8 mouse cellular contexts compared by ENCODE assay signal in genomic region chr15:27923280-27923986, GRCm38 (mm10).
DNase-seq lines count a peak whose midpoint lies in the region; ATAC-seq lines count a peak whose summit lies in the region.

No protein-coding gene starts in this region.

- no peak overlapping the region for H3K27ac ChIP-seq in embryonic facial prominence, embryonic 11.5 days (replicated peaks; ENCODE audit: low read depth, low read length)
- no peak overlapping the region for H3K27ac ChIP-seq in limb, embryonic 13.5 days
- H3K27ac ChIP-seq in midbrain, embryonic 14.5 days (replicated peaks; ENCODE audit: low read depth, low read length) = peak overlapping the region; percentile 76

- H3K9me3 ChIP-seq in embryonic facial prominence, embryonic 11.5 days (replicated peaks; ENCODE audit: control insufficient read depth, low read length) = no peaks in the 10 kb centered on the region
- H3K9me3 ChIP-seq in limb, embryonic 13.5 days = no peaks in the 10 kb centered on the region
- H3K9me3 ChIP-seq in midbrain, embryonic 14.5 days (ENCODE audit: control insufficient read depth, low read length) = no peaks in the 10 kb centered on the region

- peak overlapping the region; percentile 18 for H3K4me3 ChIP-seq in embryonic facial prominence, embryonic 11.5 days (ENCODE audit: low read depth, low read length)
- H3K4me3 ChIP-seq in limb, embryonic 13.5 days = peak overlapping the region; percentile 37
- peak overlapping the region; percentile 32 for H3K4me3 ChIP-seq in midbrain, embryonic 14.5 days (replicated peaks; ENCODE audit: low read depth, low read length)

- peak; percentile 88 for ATAC-seq in embryonic facial prominence, embryonic 11.5 days (replicated peaks; ENCODE audit: insufficient number of reproducible peaks, low FRiP score, low TSS enrichment, low read depth)
- peak; percentile 81 for ATAC-seq in limb, embryonic 13.5 days (ENCODE audit: low FRiP score, low read depth)
- peak; percentile 96 for ATAC-seq in midbrain, embryonic 14.5 days (ENCODE audit: low FRiP score, low TSS enrichment)

- no peaks in the 10 kb centered on the region for H3K4me1 ChIP-seq in embryonic facial prominence, embryonic 11.5 days (ENCODE audit: control insufficient read depth, insufficient read depth, low read length)
- H3K4me1 ChIP-seq in limb, embryonic 13.5 days = peaks cover 80% of the 10 kb centered on the region
- peaks cover 43% of the 10 kb centered on the region for H3K4me1 ChIP-seq in midbrain, embryonic 14.5 days (ENCODE audit: control insufficient read depth, insufficient read depth, low read length)

- H3K36me3 ChIP-seq in embryonic facial prominence, embryonic 11.5 days (replicated peaks; ENCODE audit: control insufficient read depth, insufficient read depth, low read depth, low read length) = no peaks in the 10 kb centered on the region
- H3K36me3 ChIP-seq in limb, embryonic 13.5 days = 0 out of 2 replicates have a peak, but pooled peaks cover 3% of the 10 kb centered on the region
- no peaks in the 10 kb centered on the region for H3K36me3 ChIP-seq in midbrain, embryonic 14.5 days (ENCODE audit: control insufficient read depth, insufficient read depth, low read length)

- no peaks in the 10 kb centered on the region for H3K27me3 ChIP-seq in embryonic facial prominence, embryonic 11.5 days (ENCODE audit: control insufficient read depth, insufficient read depth, low read length)
- H3K27me3 ChIP-seq in limb, embryonic 13.5 days = peaks cover 4% of the 10 kb centered on the region; the same call in 1 of the 2 replicates
- H3K27me3 ChIP-seq in midbrain, embryonic 14.5 days (ENCODE audit: control insufficient read depth, insufficient read depth, low read length) = no peaks in the 10 kb centered on the region

- H3K4me2 ChIP-seq in embryonic facial prominence, embryonic 11.5 days (ENCODE audit: low read depth, low read length) = peak overlapping the region; percentile 44
- H3K4me2 ChIP-seq in limb, embryonic 13.5 days (replicated peaks) = peak overlapping the region; percentile 64
- peak overlapping the region; percentile 58 for H3K4me2 ChIP-seq in midbrain, embryonic 14.5 days (ENCODE audit: low read length)

- H3K9ac ChIP-seq in embryonic facial prominence, embryonic 11.5 days (replicated peaks; ENCODE audit: low read length) = no peak overlapping the region
- H3K9ac ChIP-seq in limb, embryonic 13.5 days = no peak overlapping the region
- H3K9ac ChIP-seq in midbrain, embryonic 14.5 days (replicated peaks; ENCODE audit: low read length) = peak overlapping the region; percentile 49

- peak; percentile 83 for DNase-seq in 3T3-L1 (ENCODE audit: low read depth, low spot score)
- DNase-seq in adrenal gland, postnatal 10 days = peak; percentile 84
- DNase-seq in embryonic facial prominence, embryonic 11.5 days (ENCODE audit: low spot score) = peak; percentile 86
- peak; percentile 98 for DNase-seq in heart, adult 11 months
- peak; percentile 77 for DNase-seq in kidney, adult 11 months
- DNase-seq in midbrain, embryonic 14.5 days = peak; percentile 94
- peak; percentile 55 to 67 for DNase-seq in spleen, postnatal 36 days (ENCODE audit: low spot score in 2 of 2)

- WGBS in embryonic facial prominence, embryonic 11.5 days = 7% methylated on average over 21 of the region's 21 CpGs
- WGBS in limb, embryonic 13.5 days = 4% methylated on average over 21 of the region's 21 CpGs
- WGBS in midbrain, embryonic 14.5 days = 7% methylated on average over 21 of the region's 21 CpGs
